Mouse (Mus musculus): ENCODE data around the gene Atad5. TPM values are rescaled to one million over a fixed set of nuclear protein-coding genes. Genes with fewer than 3 reads are reported as not detected.
A peak's percentile ranks its signal among the peaks of the same experiment; 100 is the strongest.
"Not testable (repeated sequence)": the region's sequence is repeated elsewhere in the genome, so short reads cannot be mapped to it uniquely, and the experiment has no call there.

Atad5 gene
- polyA plus RNA-seq, 1 experiment from 2014 or later: 2.2 TPM

GRCm38 (mm10) chr11:80148313-80148712 lies 59.1 kb downstream of the Atad5 start:
- ATAC-seq (ENCODE audit: low FRiP score, low TSS enrichment): peak; percentile 63; the same call in 1 of the 2 replicates
- Histone ChIP-seq H3K9me3 (ENCODE audit: control insufficient read depth, low read length) (no peaks in the 10 kb centered on the region), H3K4me2 (replicated peaks; ENCODE audit: low read depth) (no peak overlapping the region), H3K27me3 (ENCODE audit: control insufficient read depth, insufficient read depth, low read length) (no peaks in the 10 kb centered on the region), H3K27ac (replicated peaks) (no peak overlapping the region), H3K36me3 (ENCODE audit: control insufficient read depth, insufficient read depth, low read length) (no peaks in the 10 kb centered on the region), H3K4me1 (replicated peaks; ENCODE audit: control insufficient read depth, insufficient read depth) (no peaks in the 10 kb centered on the region), H3K9ac (ENCODE audit: low read length) (no peak overlapping the region), H3K4me3 (ENCODE audit: low read depth, low read length) (no peak overlapping the region)
- WGBS: 24% methylated on average over 1 of the region's 1 CpGs
- TF ChIP-seq CTCF (IDR thresholded peaks at IDR 0.05; ENCODE audit: low read depth) (no peak), EP300 (optimal IDR thresholded peaks at IDR 0.05) (no peak)
- DNase-seq (ENCODE audit: low spot score): peak; percentile 19

GRCm38 (mm10) chr11:80148974-80149373 lies 59.8 kb downstream of the Atad5 start:
- 22% methylated on average over 1 of the region's 4 CpGs for WGBS
- not testable (repeated sequence) for H3K9ac ChIP-seq (ENCODE audit: low read length); H3K36me3 ChIP-seq (ENCODE audit: control insufficient read depth, insufficient read depth, low read length); DNase-seq (ENCODE audit: low spot score); H3K27ac ChIP-seq (replicated peaks); H3K4me2 ChIP-seq (replicated peaks; ENCODE audit: low read depth); ATAC-seq (ENCODE audit: low FRiP score, low TSS enrichment); H3K9me3 ChIP-seq (ENCODE audit: control insufficient read depth, low read length); H3K27me3 ChIP-seq (ENCODE audit: control insufficient read depth, insufficient read depth, low read length); H3K4me3 ChIP-seq (ENCODE audit: low read depth, low read length); H3K4me1 ChIP-seq (replicated peaks; ENCODE audit: control insufficient read depth, insufficient read depth)

GRCm38 (mm10) chr11:80149412-80150023 lies 60.3 kb downstream of the Atad5 start:
- H3K4me1 ChIP-seq (replicated peaks; ENCODE audit: control insufficient read depth, insufficient read depth): no peaks in the 10 kb centered on the region
- H3K36me3 ChIP-seq (ENCODE audit: control insufficient read depth, insufficient read depth, low read length): no peaks in the 10 kb centered on the region
- H3K9me3 ChIP-seq (ENCODE audit: control insufficient read depth, low read length): no peaks in the 10 kb centered on the region
- no peak overlapping the region for H3K4me3 ChIP-seq (ENCODE audit: low read depth, low read length)
- TF ChIP-seq EP300 (optimal IDR thresholded peaks at IDR 0.05): no peak
- TF ChIP-seq CTCF (IDR thresholded peaks at IDR 0.05; ENCODE audit: low read depth): no peak
- 80% methylated on average over 8 of the region's 8 CpGs for WGBS
- H3K9ac ChIP-seq (ENCODE audit: low read length): no peak overlapping the region
- 0 out of 2 replicates have a peak, but pooled peaks cover under 1% of the 10 kb centered on the region for H3K27me3 ChIP-seq (ENCODE audit: control insufficient read depth, insufficient read depth, low read length)
- DNase-seq (ENCODE audit: low spot score) (no peak), ATAC-seq (ENCODE audit: low FRiP score, low TSS enrichment) (no peak)
- H3K4me2 ChIP-seq (replicated peaks; ENCODE audit: low read depth): no peak overlapping the region
- H3K27ac ChIP-seq (replicated peaks): no peak overlapping the region

- Histone ChIP-seq H3K4me1 (replicated peaks; ENCODE audit: control insufficient read depth, insufficient read depth) (no peaks in the 10 kb centered on the region), H3K4me3 (ENCODE audit: low read depth, low read length) (no peak overlapping the region), H3K9me3 (ENCODE audit: control insufficient read depth, low read length) (no peaks in the 10 kb centered on the region), H3K9ac (ENCODE audit: low read length) (no peak overlapping the region), H3K27me3 (ENCODE audit: control insufficient read depth, insufficient read depth, low read length) (0 out of 2 replicates have a peak, but pooled peaks cover 2% of the 10 kb centered on the region), H3K36me3 (ENCODE audit: control insufficient read depth, insufficient read depth, low read length) (no peaks in the 10 kb centered on the region), H3K4me2 (replicated peaks; ENCODE audit: low read depth) (no peak overlapping the region), H3K27ac (replicated peaks) (no peak overlapping the region)
- TF ChIP-seq EP300 (optimal IDR thresholded peaks at IDR 0.05) (no peak), CTCF (IDR thresholded peaks at IDR 0.05; ENCODE audit: low read depth) (no peak)
- 70% methylated on average over 5 of the region's 5 CpGs for WGBS
- DNase-seq (ENCODE audit: low spot score): no peak
- no peak for ATAC-seq (ENCODE audit: low FRiP score, low TSS enrichment)
These were observed 61.4 kb downstream of the Atad5 start for GRCm38 (mm10) chr11:80150566-80150965.

- H3K9me3 ChIP-seq (ENCODE audit: control insufficient read depth, low read length): no peaks in the 10 kb centered on the region
- H3K4me1 ChIP-seq (replicated peaks; ENCODE audit: control insufficient read depth, insufficient read depth): no peaks in the 10 kb centered on the region
- H3K36me3 ChIP-seq (ENCODE audit: control insufficient read depth, insufficient read depth, low read length): no peaks in the 10 kb centered on the region
- ATAC-seq (ENCODE audit: low FRiP score, low TSS enrichment) (no peak), DNase-seq (ENCODE audit: low spot score) (no peak)
- no peak overlapping the region for H3K9ac ChIP-seq (ENCODE audit: low read length)
- TF ChIP-seq CTCF (IDR thresholded peaks at IDR 0.05; ENCODE audit: low read depth): no peak
- no peak for TF ChIP-seq EP300 (optimal IDR thresholded peaks at IDR 0.05)
- 50% methylated on average over 2 of the region's 2 CpGs for WGBS
- H3K27ac ChIP-seq (replicated peaks): no peak overlapping the region
- 0 out of 2 replicates have a peak, but pooled peaks cover 2% of the 10 kb centered on the region for H3K27me3 ChIP-seq (ENCODE audit: control insufficient read depth, insufficient read depth, low read length)
- H3K4me3 ChIP-seq (ENCODE audit: low read depth, low read length): no peak overlapping the region
- no peak overlapping the region for H3K4me2 ChIP-seq (replicated peaks; ENCODE audit: low read depth)
These were observed 62.3 kb downstream of the Atad5 start for GRCm38 (mm10) chr11:80151541-80151940.

GRCm38 (mm10) chr11:80152376-80152775 lies 63.2 kb downstream of the Atad5 start:
- ATAC-seq (ENCODE audit: low FRiP score, low TSS enrichment): no peak
- no peak for TF ChIP-seq EP300 (optimal IDR thresholded peaks at IDR 0.05)
- no peak for TF ChIP-seq CTCF (IDR thresholded peaks at IDR 0.05; ENCODE audit: low read depth)
- DNase-seq (ENCODE audit: low spot score): no peak

More at GRCm38 (mm10) chr11:80152376-80152775, 63.2 kb downstream of the Atad5 start:
- Histone ChIP-seq H3K4me1 (replicated peaks; ENCODE audit: control insufficient read depth, insufficient read depth) (no peaks in the 10 kb centered on the region), H3K9ac (ENCODE audit: low read length) (no peak overlapping the region), H3K27me3 (ENCODE audit: control insufficient read depth, insufficient read depth, low read length) (0 out of 2 replicates have a peak, but pooled peaks cover 2% of the 10 kb centered on the region), H3K27ac (replicated peaks) (no peak overlapping the region), H3K36me3 (ENCODE audit: control insufficient read depth, insufficient read depth, low read length) (no peaks in the 10 kb centered on the region), H3K9me3 (ENCODE audit: control insufficient read depth, low read length) (no peaks in the 10 kb centered on the region), H3K4me3 (ENCODE audit: low read depth, low read length) (no peak overlapping the region), H3K4me2 (replicated peaks; ENCODE audit: low read depth) (no peak overlapping the region)
- 58% methylated on average over 8 of the region's 8 CpGs for WGBS

Data from stomach, postnatal 0 days (tissue).